Mouse (Mus musculus): ENCODE measurements around the gene Matk.

- no peak for TF ChIP-seq EP300 (IDR thresholded peaks at IDR 0.05; ENCODE audit: insufficient read depth, low read depth, low read length)
- TF ChIP-seq CTCF (IDR thresholded peaks at IDR 0.05): no peak
Measured at GRCm38 (mm10) chr10:81272356-81272755, 19.6 kb downstream of the Matk start.
